ENCODE assay signal across 16 mouse cellular contexts in the genomic region with DNA sequence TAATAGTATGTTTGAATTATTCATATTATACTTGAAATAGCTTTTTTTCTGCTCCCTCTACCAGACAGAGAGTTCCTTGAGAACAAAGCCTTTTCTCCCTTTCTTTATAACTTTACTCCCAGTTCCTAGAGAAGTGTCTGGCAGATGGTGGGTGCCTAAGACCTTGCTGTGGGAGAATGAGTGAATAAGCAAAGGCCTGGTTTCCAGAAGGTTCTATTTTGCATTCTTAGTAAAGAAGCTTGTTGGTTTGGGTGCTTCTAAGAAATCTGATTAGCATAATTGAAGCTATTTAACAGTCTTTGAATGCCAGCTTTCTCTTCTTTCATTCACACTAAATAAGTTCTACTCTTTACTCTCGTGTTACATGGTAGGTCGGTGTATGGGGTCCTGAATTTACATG.
"Had no signal": no experiment of that assay in that cellular context is flagged by ENCODE, and none has a peak within 500 bp of the region (broad histone marks: within the 10 kb centered on the region; RNA-seq: fewer than 3 reads in every experiment).

No protein-coding gene starts in this region.

- H3K4me3 ChIP-seq: layer of hippocampus, adult 2 months; left cerebral cortex, adult 2 months; liver, embryonic 13.5 days; midbrain, embryonic 12.5 days; midbrain, embryonic 15.5 days; neural tube, embryonic 13.5 days had no signal

- H3K27ac ChIP-seq: layer of hippocampus, adult 2 months; left cerebral cortex, adult 2 months; liver, embryonic 13.5 days; macrophage; midbrain, embryonic 12.5 days; midbrain, embryonic 15.5 days; neural tube, embryonic 13.5 days had no signal

- DNase-seq: kidney, adult 9 months; kidney, postnatal 14 days; layer of hippocampus, postnatal 36 days; liver, embryonic 13.5 days; lung, embryonic 14.5 days; retina, postnatal 1 day; thymus, adult 18-20 months; thymus, postnatal 14 days; thymus, postnatal 4 days had no signal

- H3K9ac ChIP-seq: liver, embryonic 13.5 days; lung, embryonic 14.5 days; midbrain, embryonic 12.5 days; midbrain, embryonic 15.5 days; neural tube, embryonic 13.5 days had no signal

- H3K36me3 ChIP-seq: liver, embryonic 13.5 days; midbrain, embryonic 12.5 days; midbrain, embryonic 15.5 days; neural tube, embryonic 13.5 days had no signal

- H3K4me2 ChIP-seq: liver, embryonic 13.5 days; lung, embryonic 14.5 days; midbrain, embryonic 12.5 days; midbrain, embryonic 15.5 days; neural tube, embryonic 13.5 days had no signal

- ATAC-seq: lung, postnatal 0 days; midbrain, embryonic 15.5 days had no signal

- H3K27me3 ChIP-seq: liver, embryonic 13.5 days; midbrain, embryonic 12.5 days; midbrain, embryonic 15.5 days; neural tube, embryonic 13.5 days had no signal

- H3K4me1 ChIP-seq: liver, embryonic 13.5 days; midbrain, embryonic 12.5 days; midbrain, embryonic 15.5 days; neural tube, embryonic 13.5 days had no signal

- H3K9me3 ChIP-seq: liver, embryonic 13.5 days; midbrain, embryonic 12.5 days; midbrain, embryonic 15.5 days; neural tube, embryonic 13.5 days had no signal
